ENCODE assay signal across 19 mouse cellular contexts in the genomic region with DNA sequence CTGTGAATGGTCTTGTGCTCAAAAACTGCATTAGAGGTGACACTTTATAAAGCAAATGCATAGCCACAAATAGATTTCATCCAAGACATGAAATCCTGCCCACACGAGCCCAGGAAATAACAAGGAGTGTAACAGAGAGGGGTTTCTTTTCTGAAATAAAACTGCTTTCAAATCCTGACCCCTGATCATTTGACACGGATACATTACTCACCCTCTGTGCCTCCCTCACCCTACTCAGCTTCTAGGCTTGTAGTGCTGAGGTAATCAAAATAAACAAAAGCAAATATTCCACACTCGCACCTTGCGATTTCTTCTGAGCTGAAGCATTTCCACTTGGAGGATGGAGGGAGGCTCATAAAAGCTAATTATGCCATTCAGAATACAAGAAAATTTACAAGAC.
"Had no signal": no experiment of that assay in that cellular context is flagged by ENCODE, and none has a peak within 500 bp of the region (broad histone marks: within the 10 kb centered on the region; RNA-seq: fewer than 3 reads in every experiment).

No protein-coding gene starts in this region.

- H3K9me3 ChIP-seq: midbrain, embryonic 10.5 days; midbrain, embryonic 12.5 days; neural tube, embryonic 13.5 days; neural tube, embryonic 15.5 days had no signal

- H3K27ac ChIP-seq: midbrain, embryonic 10.5 days; midbrain, embryonic 12.5 days; neural tube, embryonic 13.5 days; neural tube, embryonic 15.5 days had no signal

- H3K9ac ChIP-seq: lung, embryonic 14.5 days; midbrain, embryonic 12.5 days; neural tube, embryonic 13.5 days; neural tube, embryonic 15.5 days had no signal

- DNase-seq: lung, adult 18-20 months; lung, embryonic 14.5 days; lung, postnatal 10 days; lung, postnatal 4 days; midbrain, embryonic 14.5 days; retina, postnatal 1 day; right cerebral cortex, adult 18-20 months; right cerebral cortex, postnatal 25 days; right cerebral cortex, postnatal 4 days; spleen, adult 18-20 months; thymus, adult 18-20 months; thymus, postnatal 14 days; thymus, postnatal 36 days had no signal

- H3K4me3 ChIP-seq: midbrain, embryonic 10.5 days; midbrain, embryonic 12.5 days; myocyte; neural tube, embryonic 13.5 days; neural tube, embryonic 15.5 days had no signal

- H3K36me3 ChIP-seq: midbrain, embryonic 10.5 days; midbrain, embryonic 12.5 days; neural tube, embryonic 13.5 days; neural tube, embryonic 15.5 days had no signal

- H3K27me3 ChIP-seq: midbrain, embryonic 12.5 days; neural tube, embryonic 13.5 days; neural tube, embryonic 15.5 days had no signal

- H3K4me1 ChIP-seq: midbrain, embryonic 10.5 days; midbrain, embryonic 12.5 days; neural tube, embryonic 13.5 days; neural tube, embryonic 15.5 days had no signal

- H3K4me2 ChIP-seq: lung, embryonic 14.5 days; midbrain, embryonic 12.5 days; neural tube, embryonic 13.5 days; neural tube, embryonic 15.5 days had no signal

- ATAC-seq: midbrain, embryonic 16.5 days had no signal
